Mouse (Mus musculus) embryonic facial prominence, embryonic 10.5 days (tissue): ENCODE measurements around the gene D1Pas1. TPM values are rescaled to one million over a fixed set of nuclear protein-coding genes. Genes with fewer than 3 reads are reported as not detected.

Source experiments
- DNase-seq: peaks from one replicate; pipeline ENCODE4 v3.0.0-alpha.2; 2017; ENCODE audit warnings: low spot score
- H3K27ac ChIP-seq: fragments of 300-500 bp; sonication (generic); replicated peaks from 2 replicates; pipeline ENCODE4 v1.5.1; 2016; ENCODE audit warnings: mild to moderate bottlenecking
- H3K27me3 ChIP-seq: fragments of 300-500 bp; sonication (generic); replicated peaks from 2 replicates; pipeline ENCODE4 v1.6.1; 2016; ENCODE audit warnings: low read depth, mild to moderate bottlenecking; ENCODE audit not compliant: poor library complexity, severe bottlenecking
- H3K36me3 ChIP-seq: fragments of 300-500 bp; sonication (generic); replicated peaks from 2 replicates; pipeline ENCODE4 v1.6.1; 2016; ENCODE audit warnings: mild to moderate bottlenecking, moderate library complexity
- H3K4me1 ChIP-seq: fragments of 300-500 bp; sonication (generic); 2 replicates; pipeline ENCODE4 v1.6.1; 2016
- H3K4me3 ChIP-seq: fragments of 300-500 bp; sonication (generic); 2 replicates; pipeline ENCODE4 v1.5.1; 2016; ENCODE audit warnings: mild to moderate bottlenecking, moderate library complexity
- H3K9me3 ChIP-seq: fragments of 300-500 bp; sonication (generic); 2 replicates; pipeline ENCODE4 v1.6.1; 2016; ENCODE audit warnings: mild to moderate bottlenecking
- WGBS: fragments of 180-500 bp; shearing (Covaris S2); methylation state at CpG from one replicate; pipeline ENCODE4 v1.1.7; 2016; 5-methylcytosine and 5-hydroxymethylcytosine counted together
- polyA plus RNA-seq: library from polyadenylated mRNA; unstranded; fragments of >200 nt; fragmentation: Nextera tagmentation; extraction: Ambion mirVana; gene quantifications from 2 replicates; pipeline ENCODE4 v1.2.1, GENCODE M21; 2016

D1Pas1 gene
- polyA plus RNA-seq, 1 experiment from 2014 or later = 0.15 TPM

DNA sequence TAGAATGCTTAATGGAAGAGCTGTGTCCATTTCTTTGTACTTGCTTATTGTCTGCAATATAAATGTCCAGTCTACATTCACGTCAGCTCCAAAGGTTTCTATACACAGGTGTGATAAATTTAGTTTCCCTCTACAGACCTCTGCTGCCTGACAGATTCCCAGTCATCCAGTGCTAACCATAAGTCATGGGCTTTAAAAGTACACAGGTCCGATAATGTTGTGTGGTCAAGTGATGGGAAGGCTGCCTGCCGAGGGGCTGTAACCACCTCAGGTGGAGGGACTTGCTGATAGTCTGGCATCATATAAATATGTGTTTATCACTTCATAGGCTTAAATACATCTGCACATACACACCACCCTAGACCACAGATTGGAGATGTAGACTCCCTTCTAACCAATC is 24.9 kb downstream of the D1Pas1 start:
- H3K27ac ChIP-seq = no peak overlapping the region
- no peaks in the 10 kb centered on the region for H3K27me3 ChIP-seq
- 97% methylated on average over 3 of the region's 3 CpGs for WGBS
- no peaks in the 10 kb centered on the region for H3K36me3 ChIP-seq
- H3K9me3 ChIP-seq = no peaks in the 10 kb centered on the region
- no peak for DNase-seq
- H3K4me1 ChIP-seq = peaks cover 9% of the 10 kb centered on the region; the same call in 1 of the 2 replicates
- H3K4me3 ChIP-seq = no peak overlapping the region

- no peaks in the 10 kb centered on the region for H3K9me3 ChIP-seq
- H3K27me3 ChIP-seq = no peaks in the 10 kb centered on the region
- no peak overlapping the region for H3K4me3 ChIP-seq
- H3K4me1 ChIP-seq = peaks cover 9% of the 10 kb centered on the region; the same call in 1 of the 2 replicates
- H3K36me3 ChIP-seq = no peaks in the 10 kb centered on the region
- 90% methylated on average over 21 of the region's 21 CpGs for WGBS
- no peak overlapping the region for H3K27ac ChIP-seq
- DNase-seq = no peak
Observed at GRCm38 (mm10) chr1:186997596-186998304, 30.5 kb downstream of the D1Pas1 start.

- H3K27ac ChIP-seq = no peak overlapping the region
- no peak overlapping the region for H3K4me3 ChIP-seq
- WGBS = 69% methylated on average over 7 of the region's 7 CpGs
- H3K36me3 ChIP-seq = no peaks in the 10 kb centered on the region
- H3K4me1 ChIP-seq = peaks cover 5% of the 10 kb centered on the region; the same call in 1 of the 2 replicates
- DNase-seq = no peak
- H3K27me3 ChIP-seq = no peaks in the 10 kb centered on the region
- H3K9me3 ChIP-seq = no peaks in the 10 kb centered on the region
Observed at GRCm38 (mm10) chr1:187003441-187003861, 36.2 kb downstream of the D1Pas1 start.

GRCm38 (mm10) chr1:187004306-187004705 is 37.1 kb downstream of the D1Pas1 start:
- H3K9me3 ChIP-seq = no peaks in the 10 kb centered on the region
- no peak overlapping the region for H3K4me3 ChIP-seq
- WGBS = 93% methylated on average over 1 of the region's 1 CpGs
- no peak overlapping the region for H3K27ac ChIP-seq
- H3K4me1 ChIP-seq = peaks cover 8% of the 10 kb centered on the region; the same call in 1 of the 2 replicates
- no peak for DNase-seq
- H3K27me3 ChIP-seq = no peaks in the 10 kb centered on the region
- no peaks in the 10 kb centered on the region for H3K36me3 ChIP-seq

DNA sequence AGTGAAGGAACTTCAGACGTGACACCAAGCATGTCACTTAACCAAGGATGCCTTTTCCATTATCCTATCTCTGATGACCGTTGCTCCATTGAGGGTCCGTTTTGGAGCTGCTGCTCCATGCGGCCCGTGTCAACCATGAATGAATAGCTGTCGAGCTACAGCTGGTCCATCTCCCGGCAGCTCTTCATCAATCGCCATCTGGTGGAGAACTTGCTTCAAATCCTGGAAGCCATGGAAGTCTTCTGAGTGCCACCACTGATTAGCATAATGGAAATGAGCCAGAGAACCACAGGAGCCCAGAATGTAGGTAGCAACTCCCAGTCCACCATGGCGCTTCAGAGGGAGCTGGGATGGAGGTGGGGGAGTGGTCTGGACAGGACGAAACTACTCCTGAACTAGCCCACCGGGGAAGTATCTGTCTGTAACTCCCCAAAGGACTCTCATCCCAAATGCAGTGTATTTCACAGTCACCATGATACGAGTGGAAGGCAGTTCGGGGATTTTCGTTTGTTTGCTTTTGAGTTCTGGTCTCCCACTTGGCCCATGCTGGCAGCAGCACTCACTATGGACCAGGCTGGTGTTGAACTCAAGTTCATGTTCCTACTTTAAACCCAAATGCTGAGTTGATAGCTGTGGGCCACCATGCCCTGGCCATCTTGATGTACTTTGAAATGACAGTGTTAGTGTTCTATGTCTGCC is 39.2 kb downstream of the D1Pas1 start:
- no peak overlapping the region for H3K4me3 ChIP-seq
- no peaks in the 10 kb centered on the region for H3K36me3 ChIP-seq
- H3K27me3 ChIP-seq = no peaks in the 10 kb centered on the region
- WGBS = 90% methylated on average over 14 of the region's 14 CpGs
- H3K27ac ChIP-seq = no peak overlapping the region
- DNase-seq = no peak
- H3K9me3 ChIP-seq = no peaks in the 10 kb centered on the region
- H3K4me1 ChIP-seq = peaks cover 8% of the 10 kb centered on the region; the same call in 1 of the 2 replicates

- Histone ChIP-seq H3K36me3 (no peaks in the 10 kb centered on the region), H3K4me1 (peaks cover 7% of the 10 kb centered on the region; the same call in 1 of the 2 replicates), H3K9me3 (no peaks in the 10 kb centered on the region), H3K27me3 (no peaks in the 10 kb centered on the region), H3K4me3 (no peak overlapping the region), H3K27ac (no peak overlapping the region)
- no peak for DNase-seq
- 82% methylated on average over 7 of the region's 7 CpGs for WGBS
Observed at GRCm38 (mm10) chr1:187008236-187008635, 41.0 kb downstream of the D1Pas1 start.

DNA sequence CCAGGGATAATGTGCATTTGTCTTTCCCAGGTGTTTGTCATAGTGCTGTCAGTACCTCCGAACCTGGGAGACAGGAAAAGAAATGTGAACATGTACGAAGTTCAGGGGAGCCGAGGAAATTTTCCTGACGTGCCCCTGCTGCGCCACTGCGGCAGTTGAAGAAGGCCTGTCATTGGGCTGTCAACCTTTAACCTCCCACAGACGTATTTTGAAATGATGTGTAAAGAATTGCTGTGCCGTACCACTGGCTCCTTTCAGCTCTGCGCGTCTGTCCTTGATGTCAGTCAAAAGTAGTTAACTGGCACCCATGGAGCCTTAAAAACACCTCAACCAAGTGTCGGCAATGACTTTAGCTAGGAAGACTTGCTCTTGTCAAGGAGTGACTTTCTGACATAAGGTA is 42.9 kb downstream of the D1Pas1 start:
- H3K27ac ChIP-seq = no peak overlapping the region
- no peaks in the 10 kb centered on the region for H3K36me3 ChIP-seq
- no peak for DNase-seq
- H3K4me1 ChIP-seq = peaks cover 4% of the 10 kb centered on the region; the same call in 1 of the 2 replicates
- no peaks in the 10 kb centered on the region for H3K9me3 ChIP-seq
- H3K4me3 ChIP-seq = no peak overlapping the region
- H3K27me3 ChIP-seq = no peaks in the 10 kb centered on the region
- 75% methylated on average over 11 of the region's 11 CpGs for WGBS

DNA sequence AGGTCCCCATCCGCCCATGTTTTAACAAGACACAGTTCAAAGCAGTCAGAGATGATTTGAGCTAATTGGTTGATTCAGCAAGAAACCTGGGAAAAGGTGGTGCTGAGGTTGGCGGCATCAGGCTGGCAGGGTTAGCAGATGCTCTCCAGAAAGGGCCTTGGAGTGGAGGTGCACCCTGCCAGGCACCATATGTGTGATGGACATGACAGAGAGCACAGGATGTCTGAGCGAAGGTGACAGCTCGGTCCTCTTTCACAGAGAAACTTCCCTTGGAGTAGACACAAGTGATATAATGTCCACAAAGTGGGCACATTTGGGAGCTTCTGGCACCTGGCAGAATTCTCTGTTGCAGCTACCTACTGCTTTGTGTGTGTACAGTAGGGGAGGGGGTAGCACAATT is 44.4 kb downstream of the D1Pas1 start:
- peaks cover 9% of the 10 kb centered on the region for H3K4me1 ChIP-seq
- H3K36me3 ChIP-seq = no peaks in the 10 kb centered on the region
- no peak for DNase-seq
- no peaks in the 10 kb centered on the region for H3K27me3 ChIP-seq
- 85% methylated on average over 4 of the region's 4 CpGs for WGBS
- no peak overlapping the region for H3K4me3 ChIP-seq
- no peak overlapping the region for H3K27ac ChIP-seq
- H3K9me3 ChIP-seq = no peaks in the 10 kb centered on the region

DNA sequence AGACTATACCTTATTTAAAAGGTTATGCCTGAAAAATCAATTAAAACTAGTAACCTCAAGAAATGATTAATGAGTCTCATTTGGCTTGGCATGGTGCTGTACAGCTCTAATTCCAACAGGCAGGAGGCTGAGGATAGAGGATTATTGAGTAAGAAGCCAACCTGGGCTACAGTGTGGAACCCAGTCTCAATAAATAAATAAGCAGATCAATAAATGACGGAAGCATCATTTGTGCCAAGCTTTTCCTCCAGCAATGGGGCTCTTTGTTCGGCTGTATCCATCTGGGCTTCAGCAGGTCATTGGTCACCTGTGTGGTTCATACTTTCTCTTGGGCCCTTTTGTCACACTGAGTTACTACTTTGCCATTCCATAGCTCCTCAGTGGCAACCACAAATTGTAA is 46.9 kb downstream of the D1Pas1 start:
- Histone ChIP-seq H3K9me3 (no peaks in the 10 kb centered on the region), H3K4me3 (no peak overlapping the region), H3K36me3 (no peaks in the 10 kb centered on the region), H3K27ac (no peak overlapping the region), H3K4me1 (peaks cover 5% of the 10 kb centered on the region), H3K27me3 (no peaks in the 10 kb centered on the region)
- 90% methylated on average over 2 of the region's 2 CpGs for WGBS
- DNase-seq = no peak

DNA sequence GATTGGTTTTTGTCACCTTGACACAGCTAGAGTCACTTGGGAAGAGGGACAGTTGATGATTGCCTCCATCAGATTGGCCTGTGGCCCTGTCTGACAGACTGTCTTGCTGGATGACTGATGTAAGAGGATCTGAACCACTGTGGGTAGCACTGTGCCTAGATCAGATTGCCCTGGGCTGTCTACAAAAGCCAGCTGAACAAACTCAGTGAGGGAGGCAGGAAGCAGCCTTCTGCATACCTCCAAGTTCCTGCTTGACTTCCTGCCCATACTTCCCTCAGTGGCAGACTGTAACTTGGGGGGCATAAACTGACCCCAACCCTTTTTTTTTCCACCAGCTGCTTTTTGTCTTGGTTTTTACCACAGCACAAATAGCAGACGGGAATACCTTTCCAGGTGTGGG is 48.5 kb downstream of the D1Pas1 start:
- no peaks in the 10 kb centered on the region for H3K27me3 ChIP-seq
- H3K4me1 ChIP-seq = peaks cover 5% of the 10 kb centered on the region
- H3K4me3 ChIP-seq = no peak overlapping the region
- peak; percentile 19 for DNase-seq
- H3K9me3 ChIP-seq = no peaks in the 10 kb centered on the region
- WGBS = 73% methylated on average over 1 of the region's 1 CpGs
- no peak overlapping the region for H3K27ac ChIP-seq
- no peaks in the 10 kb centered on the region for H3K36me3 ChIP-seq

- no peaks in the 10 kb centered on the region for H3K36me3 ChIP-seq
- no peak overlapping the region for H3K27ac ChIP-seq
- H3K4me3 ChIP-seq = no peak overlapping the region
- H3K27me3 ChIP-seq = no peaks in the 10 kb centered on the region
- H3K4me1 ChIP-seq = peaks cover 5% of the 10 kb centered on the region
- WGBS = 52% methylated on average over 4 of the region's 4 CpGs
- no peaks in the 10 kb centered on the region for H3K9me3 ChIP-seq
- DNase-seq = no peak
Observed at GRCm38 (mm10) chr1:187016116-187016515, 48.9 kb downstream of the D1Pas1 start.

DNA sequence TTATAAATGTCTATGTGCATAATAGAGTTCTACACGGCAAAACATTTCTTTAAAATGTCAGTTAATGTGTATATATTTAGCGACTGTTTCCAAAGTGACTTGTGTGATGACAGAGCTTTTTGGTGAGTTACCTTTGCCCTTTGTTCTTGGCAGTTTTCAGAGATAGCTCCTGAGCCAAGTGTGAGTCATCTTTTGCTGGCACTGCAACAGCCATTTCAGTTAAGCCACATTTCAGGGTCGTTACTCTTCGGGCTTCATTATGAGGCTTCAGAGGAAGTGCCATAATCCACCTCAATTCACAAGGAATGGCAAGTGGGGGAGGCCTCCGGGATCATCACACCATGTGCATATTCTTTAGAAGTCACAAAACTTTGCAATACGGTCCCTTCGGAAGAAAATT is 52.8 kb downstream of the D1Pas1 start:
- WGBS = 86% methylated on average over 7 of the region's 7 CpGs
- Histone ChIP-seq H3K27me3 (no peaks in the 10 kb centered on the region), H3K27ac (no peak overlapping the region), H3K9me3 (no peaks in the 10 kb centered on the region), H3K4me3 (no peak overlapping the region), H3K36me3 (no peaks in the 10 kb centered on the region), H3K4me1 (peaks cover 5% of the 10 kb centered on the region)
- DNase-seq = no peak
